21 mouse cellular contexts compared by ENCODE assay signal in the genomic region with DNA sequence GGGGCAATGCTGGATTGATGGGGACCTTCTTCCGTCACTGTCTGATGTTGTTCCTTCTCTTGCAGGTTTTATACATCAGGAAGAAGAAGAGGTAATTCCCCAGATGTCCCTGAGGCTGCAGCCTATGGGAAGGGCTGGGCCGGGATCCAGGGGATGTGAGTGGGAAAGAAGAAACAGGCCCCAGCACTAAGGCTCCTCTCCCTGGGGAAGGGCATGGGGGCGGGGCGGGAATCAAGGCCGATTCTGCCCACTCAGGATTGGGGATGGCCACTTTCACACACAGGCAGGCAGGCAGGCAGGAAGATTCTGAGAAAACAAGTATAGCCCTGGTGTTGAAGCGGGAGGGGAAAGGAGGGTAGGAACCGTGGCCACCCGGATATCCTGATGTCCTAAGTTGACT. TPM values are rescaled to one million over a fixed set of nuclear protein-coding genes. Genes with fewer than 3 reads are reported as not detected.
A peak's percentile ranks its signal among the peaks of the same experiment; 100 is the strongest.
DNase-seq lines count a peak whose midpoint lies in the region; TF ChIP-seq lines count a peak whose summit lies in the region.
"Had no signal": no experiment of that assay in that cellular context is flagged by ENCODE, and none has a peak within 500 bp of the region (broad histone marks: within the 10 kb centered on the region; RNA-seq: fewer than 3 reads in every experiment).

No protein-coding gene starts in this region.

- TF ChIP-seq CTCF in gastrocnemius, adult 2 months (IDR thresholded peaks at IDR 0.05) = no peak

- H3K4me3 ChIP-seq in gastrocnemius, adult 2 months = no peak overlapping the region
- H3K4me3 ChIP-seq: forebrain, embryonic 10.5 days; forebrain, embryonic 13.5 days; heart, embryonic 12.5 days; heart, embryonic 15.5 days; hindbrain, embryonic 10.5 days; hindbrain, embryonic 13.5 days; intestine, embryonic 15.5 days had no signal

- intact Hi-C loops in gastrocnemius, adult 2 months (cut with DNase I) = no loop called here
- intact Hi-C loops in gastrocnemius, postnatal 36 days (cut with DNase I) = no loop called here

- DNase-seq in cerebellum, adult 11-12 months = peak; percentile 61
- no peak for DNase-seq in cerebellum, postnatal 36 days
- DNase-seq in cerebellum, adult 9-11 months = peak; percentile 64
- DNase-seq in cerebellum, adult 8-10 months = no peak
- DNase-seq in gastrocnemius, adult 2 months = no peak
- DNase-seq in gastrocnemius, postnatal 36 days = no peak
- DNase-seq in kidney, postnatal 10 days = no peak
- DNase-seq: adrenal gland, postnatal 10 days; adrenal gland, postnatal 36 days; gastrocnemius, postnatal 14 days; heart, adult 18-20 months; heart, postnatal 10 days; heart, postnatal 36 days; kidney, adult 11 months had no signal

- peak overlapping the region; percentile 75; the same call in 1 of the 2 replicates for H3K27ac ChIP-seq in gastrocnemius, adult 2 months
- H3K27ac ChIP-seq: forebrain, embryonic 10.5 days; forebrain, embryonic 13.5 days; heart, embryonic 15.5 days; hindbrain, embryonic 10.5 days; hindbrain, embryonic 13.5 days; intestine, embryonic 15.5 days had no signal

RNA-seq across cellular contexts. Expression of a gene that starts 5.7 kb away (rescaled TPM):
- 10 to 100 TPM; 37.9 to 49.6 TPM for total RNA-seq in gastrocnemius, adult 2 months (2021)
- total RNA-seq in gastrocnemius, postnatal 36 days (2021) = 10 to 100 TPM; 33.5 to 35.9 TPM

RNA-seq across cellular contexts. Expression of a gene that starts 7.9 kb away (rescaled TPM):
- 10 to 100 TPM; 11.6 to 14.4 TPM for total RNA-seq in gastrocnemius, adult 2 months (2021)
- total RNA-seq in gastrocnemius, postnatal 36 days (2021) = 10 to 100 TPM in 1 of 2 experiments, 1 to 10 TPM in 1; 9.3 to 11.2 TPM

RNA-seq across cellular contexts. Expression of a gene that starts 50.3 kb away (rescaled TPM):
- 100 to 1,000 TPM in 1 of 2 experiments, 10 to 100 TPM in 1; 25.7 to 113 TPM for total RNA-seq in gastrocnemius, adult 2 months (2021)
- total RNA-seq in gastrocnemius, postnatal 36 days (2021) = 10 to 100 TPM in 1 of 2 experiments, 1 to 10 TPM in 1; 3.9 to 32.3 TPM

RNA-seq across cellular contexts. Expression of a gene that starts 53.3 kb away (rescaled TPM):
- under 1 TPM; 0.28 to 0.73 TPM for total RNA-seq in gastrocnemius, adult 2 months (2021)
- under 1 TPM; 0.35 to 0.71 TPM for total RNA-seq in gastrocnemius, postnatal 36 days (2021)

RNA-seq across cellular contexts. Expression of a gene that starts 56.4 kb away (rescaled TPM):
- 10 to 100 TPM; 32.6 to 48.1 TPM for total RNA-seq in gastrocnemius, adult 2 months (2021)
- 10 to 100 TPM; 28.2 to 31.2 TPM for total RNA-seq in gastrocnemius, postnatal 36 days (2021)

Comparison
In these comparisons a context has a peak if more than half of its experiments do, and no peak if none do; other contexts are left out.
1. DNase-seq: peak in cerebellum, adult 11-12 months (single experiment) and cerebellum, adult 9-11 months (single experiment); none in cerebellum, postnatal 36 days (0 of 2), cerebellum, adult 8-10 months (single experiment), gastrocnemius, adult 2 months (single experiment), gastrocnemius, postnatal 36 days (0 of 2) and kidney, postnatal 10 days (single experiment).